Mouse (Mus musculus): ENCODE data around the gene Snrpe. TPM values are rescaled to one million over a fixed set of nuclear protein-coding genes. Genes with fewer than 3 reads are reported as not detected.

The Snrpe gene
- polyA plus RNA-seq, 1 experiment from 2014 or later: 597 TPM

Other genes starting within 250 kb of the Snrpe start
- gene Etnk2, start 246.7 kb downstream of the Snrpe start, polyA plus RNA-seq (2015; fragmentation: Nextera tagmentation; extraction: Ambion mirVana): 3.9 and 4.9 TPM in 2 replicates
- 11.5 and 12.8 TPM in 2 replicates for gene Sox13, start 185.9 kb downstream of the Snrpe start, polyA plus RNA-seq (2015; fragmentation: Nextera tagmentation; extraction: Ambion mirVana)
- not detected in 2 replicates for gene Zbed6, start 50.6 kb upstream of the Snrpe start, polyA plus RNA-seq (2015; fragmentation: Nextera tagmentation; extraction: Ambion mirVana)
- gene Gm38394, start 51.0 kb upstream of the Snrpe start, polyA plus RNA-seq (2015; fragmentation: Nextera tagmentation; extraction: Ambion mirVana): 4.1 and 4.9 TPM in 2 replicates
- gene Lax1, start 79.8 kb upstream of the Snrpe start, polyA plus RNA-seq (2015; fragmentation: Nextera tagmentation; extraction: Ambion mirVana): 0.50 and 0.60 TPM in 2 replicates
- gene Atp2b4, start 190.8 kb upstream of the Snrpe start, polyA plus RNA-seq (2015; fragmentation: Nextera tagmentation; extraction: Ambion mirVana): 7.6 and 8.2 TPM in 2 replicates

All from kidney, embryonic 16.5 days (tissue).